Mouse (Mus musculus) megakaryocyte-erythroid progenitor cell, adult 5-6 weeks (primary cell): ENCODE results near the gene Fam43a. TPM values are rescaled to one million over a fixed set of nuclear protein-coding genes. Genes with fewer than 3 reads are reported as not detected.

Experiments used
- ATAC-seq: replicated peaks from 2 replicates; pipeline ENCODE4 v1.8.0; 2016; ENCODE audit warnings: mild to moderate bottlenecking, inconsistent platforms; ENCODE audit not compliant: severe bottlenecking, poor library complexity, low FRiP score, low TSS enrichment
- total RNA-seq, 2 experiments: library from RNA; stranded (forward) in 1 of 2; stranded (reverse) in 1 of 2; fragments of 200-1000, 215-1000 nt in 1 of 2; fragments of >200 nt in 1 of 2; fragmentation: Nextera tagmentation in 1 of 2; gene quantifications; 2 replicates each; pipeline ENCODE4 v1.2.3; 2014 to 2017

Fam43a gene
- total RNA-seq, 2 experiments from 2014 or later, result 0.75 to 2.4 TPM

GRCm38 (mm10) chr16:30591990-30592389 is 7.5 kb upstream of the Fam43a start:
- ATAC-seq, result no peak

DNA sequence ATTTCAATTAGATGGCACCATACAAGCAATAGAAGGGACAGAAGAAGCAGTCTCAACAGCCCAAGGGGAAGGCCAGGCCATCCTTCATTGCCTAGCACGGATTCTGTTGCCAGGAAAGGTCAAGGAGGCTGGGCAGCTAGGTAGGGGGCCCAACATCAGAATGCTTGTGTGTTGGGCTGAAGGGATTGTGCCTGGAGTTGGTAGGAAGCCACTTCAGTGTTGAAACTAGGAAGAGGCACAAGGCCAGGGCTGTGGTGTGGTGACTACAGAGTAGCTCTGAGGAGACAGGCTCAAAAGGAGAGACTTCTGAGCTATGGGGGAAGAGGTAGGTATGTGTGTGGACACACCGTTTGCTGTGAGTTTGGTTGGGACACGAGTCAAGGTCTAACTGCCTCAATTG is 4.2 kb upstream of the Fam43a start:
- no peak for ATAC-seq

DNA sequence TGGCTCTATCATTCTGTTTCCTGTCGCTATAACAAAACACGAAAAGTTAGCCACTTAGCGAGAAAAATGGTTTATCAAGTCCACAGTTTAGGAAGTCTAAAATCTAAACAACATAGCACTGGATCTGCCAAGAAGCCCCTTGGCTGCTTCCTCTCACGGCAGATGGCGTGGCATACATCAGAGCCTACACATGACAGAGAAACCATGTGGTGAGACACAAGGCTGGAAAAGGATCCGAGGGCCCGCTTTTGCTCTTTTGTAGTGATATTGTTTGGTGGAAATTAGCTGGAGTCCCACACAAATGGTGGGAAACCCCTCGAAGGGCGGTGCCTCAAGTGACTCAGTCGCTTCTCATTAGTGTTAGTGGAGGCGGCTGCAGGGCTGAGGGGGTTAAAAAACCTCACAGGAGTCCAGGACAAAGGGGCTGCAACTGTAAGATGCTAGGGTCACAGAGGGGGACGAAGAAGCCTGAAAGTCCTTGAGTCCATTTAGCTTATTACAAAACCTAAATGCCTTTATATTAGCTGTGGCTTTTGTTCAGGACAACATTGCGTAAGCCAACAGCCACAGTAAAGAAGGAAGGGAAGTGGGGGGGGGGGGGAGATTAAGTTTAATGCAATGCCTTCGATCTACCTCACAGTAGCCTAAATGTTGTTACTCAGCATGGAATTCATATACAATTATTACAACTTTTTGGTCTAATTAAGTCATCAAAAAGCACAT is 3.5 kb upstream of the Fam43a start:
- ATAC-seq, result no peak

DNA sequence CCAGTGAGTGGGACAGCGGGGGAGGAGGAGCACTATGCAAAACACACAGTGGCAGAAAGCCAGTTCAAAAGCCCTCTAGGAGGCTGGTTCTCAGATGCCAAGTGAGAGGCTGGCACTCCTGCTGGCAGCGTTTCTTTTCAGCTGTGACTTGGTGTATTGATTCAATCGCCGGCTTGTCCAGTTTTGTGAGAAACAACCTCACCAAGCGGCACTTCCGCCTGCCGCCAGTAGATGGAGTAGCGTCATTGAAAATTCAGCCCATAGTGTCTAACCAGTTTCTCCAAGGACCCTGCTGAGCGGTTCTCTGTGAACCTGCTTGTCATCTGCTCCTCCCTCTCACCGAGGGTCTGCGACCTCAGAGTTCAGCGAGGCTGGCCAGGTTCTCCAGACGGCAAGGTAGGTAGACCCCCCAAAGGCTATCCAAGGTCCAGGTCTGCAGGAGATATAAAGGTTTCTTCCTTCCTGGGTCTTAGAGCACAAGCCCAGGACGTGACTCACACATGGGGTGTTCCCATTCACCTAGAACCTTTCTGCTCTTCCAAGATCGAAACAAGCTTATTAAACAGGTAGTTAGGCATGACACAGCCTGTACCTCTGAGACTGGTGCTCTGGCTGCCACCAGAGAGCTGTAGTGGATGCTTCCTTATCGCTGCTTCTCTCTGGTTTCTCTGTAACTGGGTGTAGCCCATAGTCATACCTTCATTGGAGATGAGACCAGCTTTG is 2.4 kb upstream of the Fam43a start:
- peak; percentile 58; the same call in 1 of the 2 replicates for ATAC-seq

DNA sequence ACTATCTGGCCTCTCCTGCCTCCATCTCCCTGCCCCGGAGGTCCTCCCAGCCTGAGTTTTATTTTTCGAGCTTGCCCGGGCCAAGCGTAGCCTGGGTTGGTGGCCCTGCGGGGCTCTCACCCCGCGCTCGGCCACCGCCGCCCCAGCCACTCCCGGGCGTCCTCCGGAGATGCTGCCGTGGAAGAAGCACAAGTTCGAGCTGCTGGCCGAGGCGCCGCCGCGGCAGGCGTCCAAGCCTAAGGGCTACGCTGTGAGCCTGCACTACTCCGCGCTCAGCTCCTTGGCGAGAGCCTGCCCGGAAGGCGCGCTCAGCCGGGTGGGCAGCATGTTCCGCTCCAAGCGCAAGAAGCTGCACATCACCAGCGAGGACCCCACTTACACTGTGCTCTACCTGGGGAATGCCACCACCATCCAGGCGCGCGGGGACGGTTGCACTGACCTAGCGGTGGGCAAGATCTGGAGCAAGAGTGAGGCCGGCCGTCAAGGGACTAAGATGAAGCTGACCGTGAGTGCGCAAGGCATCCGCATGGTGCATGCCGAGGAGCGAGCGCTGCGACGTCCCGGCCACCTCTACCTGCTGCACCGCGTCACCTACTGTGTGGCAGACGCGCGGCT is 1.0 kb downstream of the Fam43a start:
- no peak for ATAC-seq

DNA sequence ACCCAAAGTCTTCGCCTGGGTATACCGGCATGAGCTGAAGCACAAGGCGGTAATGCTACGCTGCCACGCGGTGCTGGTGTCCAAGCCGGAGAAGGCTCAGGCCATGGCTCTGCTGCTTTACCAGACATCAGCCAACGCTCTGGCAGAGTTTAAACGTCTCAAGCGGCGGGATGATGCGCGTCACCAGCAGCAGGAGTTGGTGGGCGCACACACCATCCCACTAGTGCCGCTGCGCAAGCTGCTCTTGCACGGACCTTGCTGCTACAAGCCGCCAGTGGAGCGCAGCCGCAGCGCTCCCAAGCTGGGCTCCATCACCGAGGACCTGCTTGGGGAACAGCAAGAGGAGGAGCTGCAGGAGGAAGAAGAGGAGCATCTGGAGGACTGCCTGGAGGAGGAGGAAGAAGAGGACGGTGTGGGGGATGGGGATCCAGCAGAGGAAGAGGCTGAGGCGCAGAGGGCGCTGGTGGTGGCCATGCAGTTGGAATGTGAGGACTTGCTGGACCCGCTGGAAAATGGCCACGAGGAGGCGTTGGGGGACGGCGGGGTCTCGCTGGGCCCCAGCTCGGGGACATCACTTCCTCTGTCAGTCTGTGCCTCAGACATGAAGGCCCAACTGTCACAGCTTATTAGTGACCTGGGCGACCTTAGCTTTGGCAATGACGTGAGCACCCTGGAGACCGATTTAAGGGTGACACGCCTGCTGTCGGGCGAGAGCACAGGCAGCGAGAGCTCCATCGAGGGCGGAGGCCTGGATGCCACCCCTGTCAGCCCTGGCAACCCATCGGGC is 1.7 kb downstream of the Fam43a start:
- no peak for ATAC-seq

GRCm38 (mm10) chr16:30601946-30602345 is 2.4 kb downstream of the Fam43a start:
- ATAC-seq, result no peak

GRCm38 (mm10) chr16:30602684-30603530 is 3.4 kb downstream of the Fam43a start:
- ATAC-seq, result no peak

GRCm38 (mm10) chr16:30603531-30603842 is 4.0 kb downstream of the Fam43a start:
- no peak for ATAC-seq

DNA sequence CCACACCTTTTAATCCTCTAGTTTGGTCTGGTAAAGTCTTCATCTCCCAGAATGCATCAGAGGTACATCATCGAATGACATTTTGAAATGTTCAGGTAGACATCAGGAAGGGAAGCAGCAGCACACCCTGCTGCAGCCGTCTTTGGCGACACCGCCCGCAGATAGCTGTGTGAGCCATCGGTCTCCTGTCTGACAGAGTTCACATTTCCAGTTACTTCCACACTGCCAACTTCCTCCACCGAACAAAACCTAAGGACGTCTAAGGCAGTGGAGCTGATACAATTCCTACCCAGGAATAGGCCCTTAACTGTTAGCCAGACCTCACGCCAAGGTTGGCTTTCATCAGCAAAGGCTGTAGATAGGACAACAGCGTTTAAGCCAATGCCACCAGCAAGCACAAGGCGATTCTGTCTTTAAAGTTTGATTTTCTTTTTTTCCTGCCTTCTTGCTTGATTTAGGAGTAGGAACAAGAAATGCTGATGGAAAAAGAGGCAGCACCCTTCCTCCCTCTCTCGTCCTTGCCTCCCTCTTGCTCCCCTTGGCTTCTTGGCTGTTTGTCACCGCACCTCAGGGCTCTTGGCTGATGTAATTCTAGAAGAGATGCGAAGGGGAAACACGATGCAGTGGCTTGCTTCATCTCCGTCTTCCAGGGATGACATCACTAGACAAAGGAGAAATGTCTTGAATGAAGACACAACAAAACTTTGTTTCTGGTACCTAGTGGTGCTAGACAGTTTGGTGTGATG is 4.7 kb downstream of the Fam43a start:
- no peak for ATAC-seq

DNA sequence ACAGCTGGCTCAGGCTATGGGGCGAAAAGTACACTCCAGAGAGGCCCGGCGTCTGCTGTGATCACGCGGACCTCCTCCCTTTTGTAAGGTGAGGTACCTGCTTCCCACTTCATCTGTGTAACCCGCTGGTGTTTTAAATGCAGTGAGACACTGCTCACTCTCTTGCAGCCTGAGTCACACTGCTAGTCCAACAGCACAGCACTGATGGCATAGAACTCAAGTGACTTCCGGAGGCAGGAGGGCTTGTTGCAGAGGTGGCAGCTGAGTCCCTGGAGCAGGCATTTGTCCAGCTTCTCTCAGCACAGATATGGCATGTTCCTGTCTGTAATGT is 5.2 kb downstream of the Fam43a start:
- ATAC-seq, result no peak

DNA sequence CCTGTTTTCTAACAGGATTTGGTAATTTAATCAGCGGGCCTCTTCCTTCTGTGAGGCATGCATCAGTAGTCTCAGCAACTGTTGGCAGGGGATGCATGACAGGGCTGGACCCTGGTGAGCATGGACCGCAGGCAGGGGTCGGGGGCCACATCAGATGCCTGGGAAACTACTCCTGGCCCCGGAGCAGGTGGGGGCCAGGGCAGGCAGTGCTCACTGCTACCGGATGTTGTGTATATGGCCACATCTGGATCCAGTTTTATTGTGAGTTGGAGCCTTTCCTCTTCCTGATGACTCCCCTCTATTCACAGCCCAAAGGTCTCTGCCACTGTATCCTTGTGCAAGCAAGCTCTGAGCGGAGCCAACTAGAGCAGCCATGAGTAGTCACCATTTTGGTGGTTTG is 6.0 kb downstream of the Fam43a start:
- ATAC-seq, result no peak

GRCm38 (mm10) chr16:30607868-30608267 is 8.3 kb downstream of the Fam43a start:
- ATAC-seq, result no peak

GRCm38 (mm10) chr16:30611331-30611730 is 11.8 kb downstream of the Fam43a start:
- no peak for ATAC-seq

- ATAC-seq, result no peak
Measured at GRCm38 (mm10) chr16:30613122-30613521, 13.6 kb downstream of the Fam43a start.

GRCm38 (mm10) chr16:30614122-30614521 is 14.6 kb downstream of the Fam43a start:
- ATAC-seq, result no peak

DNA sequence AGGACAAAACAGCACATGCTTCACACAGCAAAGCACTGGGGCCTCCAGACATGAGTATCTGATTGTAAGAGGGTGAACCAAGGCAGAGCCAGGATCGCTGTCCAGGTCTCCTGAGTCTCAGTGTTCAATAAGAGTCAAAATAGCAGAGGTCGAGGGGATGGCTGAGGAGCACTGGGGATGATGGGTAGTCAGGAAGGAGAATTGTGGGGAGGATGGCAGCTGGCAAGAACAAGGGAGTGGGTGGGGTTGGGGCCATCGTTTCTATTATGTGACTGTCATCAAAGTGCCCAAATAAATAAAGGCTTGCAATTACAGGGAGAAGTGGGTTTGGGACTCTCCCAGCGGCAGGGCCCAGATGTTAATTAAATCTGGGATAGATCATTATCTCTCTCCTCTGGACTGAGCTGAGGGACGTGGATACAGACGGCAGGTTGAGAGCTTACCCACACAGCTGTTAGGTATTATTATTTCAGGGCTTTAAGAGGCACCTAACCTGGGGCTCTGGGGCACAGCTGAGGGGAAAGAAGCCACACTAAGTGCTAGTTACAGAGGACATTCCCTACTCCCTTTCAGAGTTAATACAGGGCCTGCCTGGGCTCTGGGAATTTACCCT is 15.3 kb downstream of the Fam43a start:
- no peak for ATAC-seq

GRCm38 (mm10) chr16:30616281-30616680 is 16.8 kb downstream of the Fam43a start:
- no peak for ATAC-seq
